Mouse (Mus musculus) neural tube, embryonic 15.5 days (tissue): ENCODE results near the gene B230118H07Rik. TPM values are rescaled to one million over a fixed set of nuclear protein-coding genes. Genes with fewer than 3 reads are reported as not detected.

Source experiments
- ATAC-seq: fragments of 200-750 bp; cut with Nextera tagmentation; 2 replicates; pipeline ENCODE4 v1.8.0; 2017; ENCODE audit warnings: mild to moderate bottlenecking, moderate TSS enrichment, moderate library complexity; ENCODE audit not compliant: low FRiP score
- H3K27ac ChIP-seq: fragments of 300-500 bp; sonication (generic); replicated peaks from 2 replicates; pipeline ENCODE4 v1.5.1; 2015; ENCODE audit warnings: mild to moderate bottlenecking, inconsistent platforms
- H3K27me3 ChIP-seq: fragments of 300-500 bp; sonication (generic); replicated peaks from 2 replicates; pipeline ENCODE4 v1.6.1; 2015; ENCODE audit warnings: inconsistent platforms
- H3K36me3 ChIP-seq: fragments of 300-500 bp; sonication (generic); 2 replicates; pipeline ENCODE4 v1.6.1; 2015; ENCODE audit warnings: inconsistent platforms
- H3K4me1 ChIP-seq: fragments of 300-500 bp; sonication (generic); 2 replicates; pipeline ENCODE4 v1.6.1; 2015; ENCODE audit warnings: inconsistent platforms
- H3K4me2 ChIP-seq: fragments of 300-500 bp; sonication (generic); 2 replicates; pipeline ENCODE4 v1.6.1; 2015; ENCODE audit warnings: inconsistent platforms, mild to moderate bottlenecking, moderate library complexity
- H3K4me3 ChIP-seq: fragments of 300-500 bp; sonication (generic); replicated peaks from 2 replicates; pipeline ENCODE4 v1.5.1; 2015; ENCODE audit warnings: mild to moderate bottlenecking, inconsistent platforms
- H3K9ac ChIP-seq: fragments of 300-500 bp; sonication (generic); replicated peaks from 2 replicates; pipeline ENCODE4 v1.6.1; 2015; ENCODE audit warnings: mild to moderate bottlenecking, inconsistent platforms
- H3K9me3 ChIP-seq: fragments of 300-500 bp; sonication (generic); replicated peaks from 2 replicates; pipeline ENCODE4 v1.6.1; 2016; ENCODE audit warnings: inconsistent platforms
- WGBS: fragments of 180-500 bp; shearing (Covaris S2); methylation state at CpG from one replicate; pipeline ENCODE4 v1.1.7; 2015; ENCODE audit warnings: mixed read lengths; 5-methylcytosine and 5-hydroxymethylcytosine counted together
- polyA plus RNA-seq: library from polyadenylated mRNA; unstranded; fragments of >200 nt; fragmentation: Nextera tagmentation; extraction: Ambion mirVana; gene quantifications from 2 replicates; pipeline ENCODE4 v1.2.1, GENCODE M21; 2015

B230118H07Rik gene
- polyA plus RNA-seq, 1 experiment from 2014 or later = 50.1 TPM

DNA sequence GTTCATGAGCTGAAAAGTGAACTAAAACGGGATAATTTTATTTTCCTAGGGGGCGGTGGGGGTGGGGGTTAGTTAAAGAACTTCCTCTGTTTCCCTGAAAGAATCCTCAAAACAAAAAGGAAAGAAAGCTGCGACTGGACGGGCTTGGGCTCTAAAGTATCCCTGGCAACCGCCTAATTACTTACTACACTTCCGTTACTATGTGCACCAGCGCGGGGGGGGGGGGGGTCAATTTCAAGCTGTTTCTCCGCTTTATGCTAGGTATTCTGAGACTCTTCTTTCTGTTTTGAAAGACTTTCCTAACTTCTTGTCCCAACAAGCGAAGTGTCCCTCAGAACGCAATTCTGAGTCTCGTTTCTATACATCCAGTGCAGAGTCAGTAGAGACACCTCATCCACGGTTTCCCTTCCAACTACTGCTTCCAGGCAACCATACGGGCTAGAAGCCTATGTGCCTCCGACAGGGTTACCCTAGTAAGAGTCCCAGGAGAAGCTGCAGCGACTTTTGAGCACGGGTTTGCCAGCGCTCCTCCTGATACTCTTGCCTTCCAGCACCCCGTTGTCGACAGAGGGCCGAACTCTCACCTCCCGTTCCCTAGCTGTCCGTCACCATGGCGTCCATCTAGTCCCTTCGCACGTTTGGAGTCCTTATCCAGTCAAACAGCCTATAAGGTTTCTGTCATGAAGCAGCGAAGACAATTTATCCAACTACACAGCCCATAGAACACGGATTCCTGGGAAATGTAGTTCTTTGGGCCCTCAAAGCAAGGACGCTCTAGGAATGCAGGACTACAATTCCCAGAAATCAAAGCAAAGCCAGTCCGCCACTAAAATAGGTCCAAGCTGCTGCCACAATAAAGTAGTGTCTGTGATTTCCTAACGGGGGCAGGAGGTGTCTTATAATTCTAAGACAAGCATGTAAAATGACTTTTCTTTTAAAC, 20.8 kb downstream of the B230118H07Rik start:
- no peaks in the 10 kb centered on the region for H3K36me3 ChIP-seq
- H3K27ac ChIP-seq = peak overlapping the region; percentile 97
- peaks cover 12% of the 10 kb centered on the region; the same call in 1 of the 2 replicates for H3K4me1 ChIP-seq
- peak overlapping the region; percentile 72 for H3K4me2 ChIP-seq
- H3K27me3 ChIP-seq = no peaks in the 10 kb centered on the region
- 1% methylated on average over 31 of the region's 31 CpGs for WGBS
- peak; percentile 98 for ATAC-seq
- H3K4me3 ChIP-seq = peak overlapping the region; percentile 83
- no peaks in the 10 kb centered on the region for H3K9me3 ChIP-seq
- H3K9ac ChIP-seq = peak overlapping the region; percentile 76

DNA sequence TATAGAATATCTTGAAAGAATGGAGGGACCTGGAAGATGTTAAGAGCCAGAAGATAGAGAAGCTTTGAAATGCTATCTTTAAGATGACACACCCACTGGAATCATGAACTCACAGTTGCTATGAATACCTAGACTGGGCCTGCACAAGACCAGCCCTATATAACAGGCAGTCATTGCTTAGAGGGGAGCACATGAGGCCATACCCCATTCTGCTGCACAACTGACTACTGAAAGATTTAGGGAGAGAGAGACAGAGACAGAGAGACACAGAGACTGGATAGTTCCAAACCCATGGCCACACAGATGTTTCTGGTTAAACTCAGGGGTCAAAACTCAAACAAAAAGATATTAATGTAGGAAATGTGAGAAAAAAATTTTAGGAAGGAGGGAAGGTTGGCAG, 22.1 kb downstream of the B230118H07Rik start:
- H3K9me3 ChIP-seq = no peaks in the 10 kb centered on the region

DNA sequence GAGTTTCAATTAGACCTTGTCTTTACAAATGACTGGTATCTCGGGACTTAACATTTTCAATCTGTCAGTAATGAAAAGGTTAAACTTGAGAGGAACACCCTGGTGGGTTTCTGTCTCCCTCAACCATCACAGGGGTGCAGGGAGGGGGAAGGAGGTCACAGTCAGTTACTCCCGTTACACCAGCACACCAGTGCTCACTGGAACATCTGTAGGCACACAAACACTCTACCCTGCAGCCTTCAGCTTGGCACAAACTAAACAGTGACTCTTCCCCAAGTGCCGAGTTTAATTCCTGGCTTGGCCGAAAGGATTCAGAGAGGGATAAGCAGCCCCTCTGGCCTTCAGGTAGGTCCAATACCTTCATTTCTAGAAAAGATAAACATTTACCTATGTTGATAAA, 24.8 kb downstream of the B230118H07Rik start, which contains the start of gene Rag2:
Gene Rag2 (plus strand): TSS at position 193 of the 400 bp plus-strand sequence.
- Histone ChIP-seq H3K4me1 (peaks cover 10% of the 10 kb centered on the region; the same call in 1 of the 2 replicates), H3K4me2 (no peak within 1 kb of the TSS), H3K9ac (no peak within 1 kb of the TSS), H3K36me3 (no peaks in the 10 kb centered on the region), H3K4me3 (no peak within 1 kb of the TSS), H3K9me3 (no peaks in the 10 kb centered on the region), H3K27me3 (no peaks in the 10 kb centered on the region), H3K27ac (no peak within 1 kb of the TSS)
- 48% methylated on average over 4 of the region's 4 CpGs for WGBS
- no peak for ATAC-seq

More for the DNA sequence above, 22.1 kb downstream of the B230118H07Rik start:
- no peak for ATAC-seq
- H3K9ac ChIP-seq = no peak overlapping the region
- H3K36me3 ChIP-seq = no peaks in the 10 kb centered on the region
- peak overlapping the region; percentile 72; the same call in 1 of the 2 replicates for H3K4me2 ChIP-seq
- peaks cover 12% of the 10 kb centered on the region; the same call in 1 of the 2 replicates for H3K4me1 ChIP-seq
- no peaks in the 10 kb centered on the region for H3K27me3 ChIP-seq
- no peak overlapping the region for H3K27ac ChIP-seq
- no peak overlapping the region for H3K4me3 ChIP-seq

DNA sequence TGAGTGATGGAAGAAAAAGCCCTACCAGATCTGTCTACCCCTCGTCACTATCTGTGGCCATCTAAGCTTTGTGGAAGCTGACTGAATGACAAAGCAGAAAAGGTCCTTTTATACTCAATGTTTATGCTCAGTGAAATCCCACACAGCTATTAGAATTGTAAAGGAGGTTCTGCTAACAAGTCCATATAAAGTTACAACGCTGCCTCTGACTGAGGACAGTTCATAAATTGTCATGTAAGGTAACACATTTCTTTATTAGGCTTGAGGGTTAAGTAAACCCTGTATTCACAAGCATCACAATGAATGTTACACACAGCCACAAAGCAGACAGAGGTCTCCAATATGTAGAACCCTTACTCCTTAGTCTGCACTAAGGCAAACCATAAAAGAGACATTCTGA, 25.3 kb downstream of the B230118H07Rik start:
- H3K9ac ChIP-seq = no peak overlapping the region
- H3K4me2 ChIP-seq = no peak overlapping the region
- ATAC-seq = no peak
- H3K9me3 ChIP-seq = no peaks in the 10 kb centered on the region
- WGBS = 22% methylated on average over 2 of the region's 2 CpGs
- peaks cover 7% of the 10 kb centered on the region; the same call in 1 of the 2 replicates for H3K4me1 ChIP-seq
- H3K27ac ChIP-seq = no peak overlapping the region
- no peaks in the 10 kb centered on the region for H3K27me3 ChIP-seq
- no peaks in the 10 kb centered on the region for H3K36me3 ChIP-seq
- H3K4me3 ChIP-seq = no peak overlapping the region

DNA sequence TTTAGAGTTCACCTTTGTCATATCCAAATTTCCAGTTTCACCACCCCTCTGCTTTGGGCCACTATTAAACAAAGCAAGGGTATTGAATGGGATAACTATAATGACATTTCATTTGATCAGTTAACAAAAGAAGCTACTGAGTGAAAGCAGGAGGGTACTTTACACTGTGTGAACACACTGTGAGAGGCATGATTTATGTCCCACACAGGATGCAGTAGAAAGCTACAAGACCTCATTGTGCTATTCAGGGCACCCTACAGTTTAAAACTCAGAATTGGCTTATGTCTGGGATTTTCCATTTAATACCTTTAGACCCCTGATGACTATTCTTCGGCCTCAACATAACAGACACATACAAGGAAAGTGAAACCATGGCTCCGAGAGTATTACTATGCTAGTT, 26.3 kb downstream of the B230118H07Rik start:
- H3K9me3 ChIP-seq = no peaks in the 10 kb centered on the region
- H3K4me2 ChIP-seq = no peak overlapping the region
- no peak overlapping the region for H3K4me3 ChIP-seq
- no peaks in the 10 kb centered on the region for H3K36me3 ChIP-seq
- H3K4me1 ChIP-seq = peaks cover 10% of the 10 kb centered on the region; the same call in 1 of the 2 replicates
- H3K27ac ChIP-seq = no peak overlapping the region
- 36% methylated on average over 2 of the region's 2 CpGs for WGBS
- ATAC-seq = no peak
- no peaks in the 10 kb centered on the region for H3K27me3 ChIP-seq
- H3K9ac ChIP-seq = no peak overlapping the region

DNA sequence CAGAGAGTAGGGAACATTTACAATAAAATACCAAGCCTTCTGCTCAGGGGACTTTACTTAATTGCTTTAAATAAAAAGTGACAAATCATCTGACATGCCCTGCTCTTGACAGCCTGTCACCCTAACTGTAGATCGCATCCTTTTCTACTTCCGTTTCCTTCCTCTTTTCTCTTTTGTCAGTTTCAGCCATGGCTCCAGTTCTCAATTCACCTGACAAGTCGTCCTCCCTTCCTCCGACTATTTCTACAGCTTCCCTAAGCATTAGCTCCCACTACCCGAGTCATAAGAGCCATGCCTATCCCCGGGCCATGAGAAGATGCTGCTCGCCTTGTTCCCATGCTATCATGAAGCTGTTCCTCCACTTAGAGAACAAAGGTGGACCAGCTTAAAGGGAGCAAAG, 27.7 kb downstream of the B230118H07Rik start:
- Histone ChIP-seq H3K27me3 (no peaks in the 10 kb centered on the region), H3K4me3 (no peak overlapping the region), H3K4me1 (0 out of 2 replicates have a peak, but pooled peaks cover 3% of the 10 kb centered on the region), H3K4me2 (no peak overlapping the region), H3K9me3 (no peaks in the 10 kb centered on the region), H3K36me3 (no peaks in the 10 kb centered on the region), H3K9ac (no peak overlapping the region), H3K27ac (no peak overlapping the region)
- no peak for ATAC-seq
- 65% methylated on average over 7 of the region's 7 CpGs for WGBS

DNA sequence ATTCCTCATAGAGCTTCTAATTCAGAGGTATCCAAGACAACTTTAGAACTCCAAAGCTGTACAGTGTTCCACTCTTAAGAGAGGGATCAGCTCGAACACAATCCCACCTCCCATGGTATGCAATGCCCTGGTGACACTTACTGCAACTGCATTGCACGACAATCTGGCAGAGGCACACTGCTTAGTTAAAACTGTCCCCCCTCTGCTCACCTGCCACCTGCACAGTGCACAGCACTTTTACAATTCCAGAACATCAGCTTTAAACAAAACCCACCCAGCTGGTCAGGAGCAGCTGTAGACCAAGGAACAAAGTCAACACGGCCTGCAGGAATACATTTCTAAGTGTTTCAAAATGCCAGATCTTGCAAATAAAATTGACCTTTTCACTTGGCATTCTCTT, 28.4 kb downstream of the B230118H07Rik start:
- Histone ChIP-seq H3K9me3 (no peaks in the 10 kb centered on the region), H3K27ac (no peak overlapping the region), H3K4me1 (peaks cover 5% of the 10 kb centered on the region; the same call in 1 of the 2 replicates), H3K9ac (no peak overlapping the region), H3K4me3 (no peak overlapping the region), H3K36me3 (no peaks in the 10 kb centered on the region), H3K4me2 (no peak overlapping the region), H3K27me3 (no peaks in the 10 kb centered on the region)
- 69% methylated on average over 3 of the region's 3 CpGs for WGBS
- no peak for ATAC-seq

DNA sequence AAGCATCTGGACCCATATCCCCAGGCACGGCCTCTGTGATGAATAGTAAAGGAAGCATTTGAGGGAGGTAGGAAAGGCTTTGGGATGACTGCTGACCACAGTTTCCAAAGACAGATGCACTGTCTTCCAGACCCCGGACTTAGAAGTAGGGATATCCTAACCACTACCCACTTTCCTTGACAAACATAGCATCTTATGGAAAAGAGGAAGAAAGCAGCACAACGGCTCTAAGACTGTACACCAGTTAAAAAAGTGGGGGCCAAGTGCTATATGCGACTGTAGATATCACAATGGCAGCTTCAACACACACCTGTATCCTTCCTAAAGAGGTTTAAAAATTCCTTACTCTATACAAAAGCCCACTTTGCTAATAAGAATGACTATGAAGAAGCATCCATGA, 31.0 kb downstream of the B230118H07Rik start:
- Histone ChIP-seq H3K9me3 (no peaks in the 10 kb centered on the region), H3K27ac (no peak overlapping the region), H3K4me1 (peaks cover 11% of the 10 kb centered on the region; the same call in 1 of the 2 replicates), H3K4me2 (no peak overlapping the region), H3K36me3 (no peaks in the 10 kb centered on the region), H3K9ac (no peak overlapping the region), H3K4me3 (no peak overlapping the region), H3K27me3 (no peaks in the 10 kb centered on the region)
- no peak for ATAC-seq
- 75% methylated on average over 4 of the region's 4 CpGs for WGBS

DNA sequence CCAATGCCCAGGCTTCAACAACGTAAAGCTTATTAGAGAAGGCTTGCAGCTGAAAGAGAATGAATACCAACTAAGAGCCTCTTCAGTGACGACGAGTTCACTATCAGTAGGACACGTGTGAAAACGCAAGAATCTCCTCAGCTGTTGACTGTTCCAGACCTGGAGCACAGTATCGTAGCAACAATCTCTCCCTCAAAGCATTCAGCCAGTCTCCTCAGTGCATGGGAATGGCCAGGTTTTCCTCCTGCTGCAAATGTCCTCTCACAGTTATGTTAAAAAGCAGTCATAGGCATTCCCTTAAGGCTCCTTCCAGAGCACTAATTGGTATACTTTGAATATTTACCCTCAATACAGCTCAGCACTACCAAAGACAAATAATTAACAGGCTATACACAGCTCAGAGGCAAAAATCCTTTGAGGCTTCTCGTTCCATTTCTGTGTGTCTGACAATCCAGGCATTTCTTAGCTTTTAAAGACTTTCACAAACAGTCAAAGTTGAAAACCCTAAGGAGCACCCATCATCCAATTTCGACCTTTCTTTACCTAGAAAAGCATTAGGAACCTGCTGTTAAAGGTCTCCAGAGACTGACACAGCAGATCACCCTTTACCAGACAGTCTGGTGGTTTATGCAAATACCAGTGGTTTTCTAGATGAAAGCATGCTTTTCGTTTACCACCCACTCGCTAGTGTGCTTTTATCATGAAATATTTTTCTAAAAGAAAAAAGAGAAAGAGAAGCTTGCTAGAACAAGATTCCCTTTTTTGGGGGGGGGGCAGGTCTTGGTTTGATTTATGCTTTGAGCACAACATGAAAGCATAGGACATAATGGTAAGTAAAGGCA, 33.6 kb downstream of the B230118H07Rik start:
- Histone ChIP-seq H3K9me3 (no peaks in the 10 kb centered on the region), H3K4me2 (no peak overlapping the region), H3K9ac (no peak overlapping the region), H3K27ac (no peak overlapping the region), H3K4me1 (peaks cover 11% of the 10 kb centered on the region; the same call in 1 of the 2 replicates), H3K27me3 (no peaks in the 10 kb centered on the region), H3K36me3 (no peaks in the 10 kb centered on the region), H3K4me3 (no peak overlapping the region)
- 70% methylated on average over 10 of the region's 10 CpGs for WGBS
- no peak for ATAC-seq

DNA sequence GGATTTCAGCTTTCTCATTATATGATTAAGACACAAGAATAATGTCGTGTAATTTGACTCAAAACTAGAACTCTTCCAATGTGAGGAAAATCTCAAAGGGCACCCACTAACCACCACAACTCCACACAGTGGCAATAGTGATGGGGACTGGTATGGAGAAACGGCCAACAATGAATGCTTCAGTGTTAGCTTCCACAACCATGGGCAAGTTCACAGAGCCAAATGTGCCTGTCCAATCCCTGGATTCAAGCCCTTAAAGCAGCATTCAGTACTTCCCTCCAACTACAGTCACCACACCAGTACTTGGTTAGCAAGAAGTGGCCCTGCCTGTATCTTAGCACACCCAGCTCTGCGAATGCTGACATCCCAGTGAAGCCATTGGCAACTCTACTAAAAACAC, 38.5 kb downstream of the B230118H07Rik start:
- no peaks in the 10 kb centered on the region; the same call in 1 of the 2 replicates for H3K36me3 ChIP-seq
- H3K4me2 ChIP-seq = no peak overlapping the region
- H3K27ac ChIP-seq = no peak overlapping the region
- H3K4me1 ChIP-seq = peaks cover 5% of the 10 kb centered on the region; the same call in 1 of the 2 replicates
- no peak for ATAC-seq
- no peak overlapping the region for H3K4me3 ChIP-seq
- 91% methylated on average over 3 of the region's 3 CpGs for WGBS
- H3K9ac ChIP-seq = no peak overlapping the region
- no peaks in the 10 kb centered on the region for H3K9me3 ChIP-seq
- H3K27me3 ChIP-seq = no peaks in the 10 kb centered on the region

DNA sequence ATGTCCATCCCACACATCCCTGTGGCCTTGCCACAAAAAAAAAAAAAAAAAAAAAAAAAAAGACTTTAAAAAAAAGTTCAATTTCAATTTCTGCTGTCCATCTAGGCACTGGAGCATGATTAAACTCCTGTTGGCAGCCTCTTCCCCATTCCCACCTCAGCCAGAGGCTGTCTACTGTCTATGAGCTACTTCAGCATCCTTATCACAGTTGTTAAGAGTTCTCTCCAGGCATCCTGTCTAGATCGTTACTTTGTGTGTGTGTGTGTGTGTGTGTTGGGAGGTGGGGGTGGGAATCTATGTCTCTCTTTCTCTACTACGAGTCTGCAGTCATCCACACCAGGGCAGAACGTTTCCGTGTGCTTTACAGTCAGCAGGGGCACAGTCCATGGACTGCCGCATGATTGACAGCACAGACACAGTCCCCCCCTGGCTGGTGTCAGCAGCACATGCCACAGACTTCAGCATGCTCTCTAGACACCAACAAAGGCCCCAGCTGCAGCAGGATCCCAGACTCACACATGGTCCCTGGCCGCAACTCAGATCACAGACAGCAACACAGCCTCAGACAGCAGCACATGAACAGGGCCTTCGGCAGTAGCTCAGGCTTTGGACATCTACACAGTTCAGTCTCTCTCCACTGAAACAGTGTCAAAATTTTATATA, 41.0 kb downstream of the B230118H07Rik start:
- Histone ChIP-seq H3K4me2 (no peak overlapping the region), H3K4me3 (no peak overlapping the region), H3K36me3 (no peaks in the 10 kb centered on the region; the same call in 1 of the 2 replicates), H3K9ac (no peak overlapping the region), H3K27ac (no peak overlapping the region), H3K4me1 (no peaks in the 10 kb centered on the region), H3K27me3 (no peaks in the 10 kb centered on the region), H3K9me3 (no peaks in the 10 kb centered on the region)
- WGBS = 43% methylated on average over 7 of the region's 7 CpGs
- no peak for ATAC-seq
